Mouse (Mus musculus) kidney, adult 2 months (tissue): ENCODE results near the gene Pgf. TPM values are rescaled to one million over a fixed set of nuclear protein-coding genes. Genes with fewer than 3 reads are reported as not detected.

Experiments
- DNase-seq: peaks from one replicate; pipeline ENCODE4 v3.0.0; 2021
- H3K27ac ChIP-seq: fragments of 200-500 bp; 2 replicates; pipeline ENCODE4 v1.5.1; 2012; ENCODE audit warnings: low read depth, low read length, control low read depth, inconsistent platforms; ENCODE audit not compliant: insufficient read depth
- H3K27me3 ChIP-seq: fragments of 200-500 bp; replicated peaks from 2 replicates; pipeline ENCODE4 v1.6.1; 2012; ENCODE audit warnings: mild to moderate bottlenecking, moderate library complexity, low read length, inconsistent platforms; ENCODE audit not compliant: control insufficient read depth, insufficient read depth
- H3K36me3 ChIP-seq: fragments of 200-500 bp; 2 replicates; pipeline ENCODE4 v1.6.1; 2012; ENCODE audit warnings: mild to moderate bottlenecking, moderate library complexity, low read length, inconsistent platforms; ENCODE audit not compliant: control insufficient read depth, insufficient read depth
- H3K4me1 ChIP-seq: fragments of 200-500 bp; 2 replicates; pipeline ENCODE4 v1.6.1; 2011; ENCODE audit warnings: low read length; ENCODE audit not compliant: control insufficient read depth, insufficient read depth
- H3K4me3 ChIP-seq: fragments of 200-500 bp; 2 replicates; pipeline ENCODE4 v1.5.1; 2011; ENCODE audit warnings: mild to moderate bottlenecking, low read depth, low read length, control low read depth; ENCODE audit not compliant: insufficient read depth
- CTCF ChIP-seq: fragments of 200-500 bp; conservative IDR thresholded peaks from 2 replicates; pipeline ENCODE4 v1.5.1; 2011; ENCODE audit warnings: low read depth, mild to moderate bottlenecking, control low read depth, low read length, moderate library complexity, mixed read lengths; ENCODE audit not compliant: insufficient read depth, insufficient read length
- POLR2A ChIP-seq: fragments of 200-500 bp; IDR thresholded peaks from one replicate; pipeline ENCODE4 v1.6.1; 2011; ENCODE audit warnings: low read depth, low read length, control low read depth
- WGBS: fragments of 180-500 bp; shearing (Covaris S2); methylation state at CpG from one replicate; pipeline ENCODE4 v1.1.7; 2018; 5-methylcytosine and 5-hydroxymethylcytosine counted together
- polyA plus RNA-seq: library from polyadenylated mRNA; depleted of rRNA; stranded (reverse); fragments of >200 nt; gene quantifications from 2 replicates; pipeline ENCODE4 v1.2.3, GENCODE M21; 2012

Pgf gene
- polyA plus RNA-seq, 1 experiment, result 1.2 TPM

GRCm38 (mm10) chr12:85205425-85205824, 27.8 kb upstream of the Pgf start:
- no peak for DNase-seq
- H3K27ac ChIP-seq, result no peak overlapping the region
- H3K36me3 ChIP-seq, result no peaks in the 10 kb centered on the region
- WGBS, result 86% methylated on average over 10 of the region's 10 CpGs
- TF ChIP-seq CTCF (no peak), POLR2A (no peak)
- H3K27me3 ChIP-seq, result no peaks in the 10 kb centered on the region
- no peak overlapping the region for H3K4me3 ChIP-seq
- H3K4me1 ChIP-seq, result no peaks in the 10 kb centered on the region

- H3K4me3 ChIP-seq, result no peak overlapping the region
- H3K4me1 ChIP-seq, result no peaks in the 10 kb centered on the region
- no peak for DNase-seq
- H3K36me3 ChIP-seq, result no peaks in the 10 kb centered on the region
- H3K27me3 ChIP-seq, result no peaks in the 10 kb centered on the region
- TF ChIP-seq POLR2A (no peak), CTCF (peak; percentile 30; the same call in 1 of the 2 replicates)
- WGBS, result 62% methylated on average over 8 of the region's 8 CpGs
- no peak overlapping the region for H3K27ac ChIP-seq
Measured at GRCm38 (mm10) chr12:85204105-85204504, 26.5 kb upstream of the Pgf start.

GRCm38 (mm10) chr12:85203699-85204098, 26.1 kb upstream of the Pgf start:
- 72% methylated on average over 5 of the region's 5 CpGs for WGBS
- H3K27me3 ChIP-seq, result no peaks in the 10 kb centered on the region
- TF ChIP-seq CTCF (no peak), POLR2A (no peak)
- no peaks in the 10 kb centered on the region for H3K4me1 ChIP-seq
- H3K4me3 ChIP-seq, result no peak overlapping the region
- H3K27ac ChIP-seq, result no peak overlapping the region
- H3K36me3 ChIP-seq, result no peaks in the 10 kb centered on the region
- DNase-seq, result no peak

GRCm38 (mm10) chr12:85202191-85202590, 24.6 kb upstream of the Pgf start:
- H3K27me3 ChIP-seq, result no peaks in the 10 kb centered on the region
- 73% methylated on average over 7 of the region's 7 CpGs for WGBS
- TF ChIP-seq POLR2A (no peak), CTCF (no peak)

GRCm38 (mm10) chr12:85201830-85202147, 24.2 kb upstream of the Pgf start:
- no peak overlapping the region for H3K4me3 ChIP-seq
- 82% methylated on average over 2 of the region's 2 CpGs for WGBS
- no peak overlapping the region for H3K27ac ChIP-seq
- H3K4me1 ChIP-seq, result no peaks in the 10 kb centered on the region
- no peak for TF ChIP-seq POLR2A
- TF ChIP-seq CTCF, result no peak
- DNase-seq, result no peak
- H3K36me3 ChIP-seq, result no peaks in the 10 kb centered on the region
- H3K27me3 ChIP-seq, result no peaks in the 10 kb centered on the region

More at GRCm38 (mm10) chr12:85202191-85202590, 24.6 kb upstream of the Pgf start:
- no peak overlapping the region for H3K4me3 ChIP-seq
- H3K36me3 ChIP-seq, result no peaks in the 10 kb centered on the region
- DNase-seq, result no peak
- H3K4me1 ChIP-seq, result no peaks in the 10 kb centered on the region
- no peak overlapping the region for H3K27ac ChIP-seq

GRCm38 (mm10) chr12:85200929-85201829, 23.6 kb upstream of the Pgf start:
- H3K27ac ChIP-seq, result no peak overlapping the region
- no peak for DNase-seq
- H3K27me3 ChIP-seq, result no peaks in the 10 kb centered on the region
- TF ChIP-seq POLR2A (no peak), CTCF (no peak)
- H3K4me3 ChIP-seq, result no peak overlapping the region
- no peaks in the 10 kb centered on the region for H3K4me1 ChIP-seq
- 41% methylated on average over 24 of the region's 24 CpGs for WGBS
- H3K36me3 ChIP-seq, result no peaks in the 10 kb centered on the region

GRCm38 (mm10) chr12:85199954-85200353, 22.4 kb upstream of the Pgf start:
- Histone ChIP-seq H3K4me3 (no peak overlapping the region), H3K36me3 (no peaks in the 10 kb centered on the region), H3K27me3 (no peaks in the 10 kb centered on the region), H3K4me1 (peaks cover 2% of the 10 kb centered on the region), H3K27ac (no peak overlapping the region)
- no peak for DNase-seq
- 86% methylated on average over 1 of the region's 1 CpGs for WGBS
- no peak for TF ChIP-seq CTCF
- no peak for TF ChIP-seq POLR2A
